Mouse (Mus musculus): ENCODE results near the gene Fam240a. TPM values are rescaled to one million over a fixed set of nuclear protein-coding genes. Genes with fewer than 3 reads are reported as not detected.

Fam240a gene
- polyA plus RNA-seq, 1 experiment, result not detected

GRCm38 (mm10) chr9:110879191-110879920 is 37.3 kb downstream of the Fam240a start, which contains the start of gene Als2cl:
Gene Als2cl (plus strand): TSS chr9:110879870.
- Histone ChIP-seq H3K9ac (ENCODE audit: low read depth, poor library complexity, severe bottlenecking) (peak within 1 kb of the TSS; percentile 54), H3K36me3 (ENCODE audit: control insufficient read depth, insufficient read depth, low read length, poor library complexity, severe bottlenecking) (no peaks in the 10 kb centered on the region), H3K4me3 (ENCODE audit: low read depth, low read length) (peak within 1 kb of the TSS; percentile 85), H3K4me1 (ENCODE audit: control insufficient read depth, insufficient read depth, low read length) (peaks cover 2% of the 10 kb centered on the region), H3K27ac (ENCODE audit: insufficient read depth, low read length) (no peak within 1 kb of the TSS), H3K9me3 (replicated peaks; ENCODE audit: control insufficient read depth, insufficient read depth, low read length, poor library complexity, severe bottlenecking) (no peaks in the 10 kb centered on the region), H3K27me3 (ENCODE audit: control insufficient read depth, insufficient read depth, low read length, poor library complexity, severe bottlenecking) (no peaks in the 10 kb centered on the region)
- TF ChIP-seq EP300 (IDR thresholded peaks at IDR 0.05; ENCODE audit: insufficient read depth, low read depth, low read length), result no peak
- TF ChIP-seq CTCF (IDR thresholded peaks at IDR 0.05; ENCODE audit: low read depth, low read length), result no peak
- no peak for TF ChIP-seq POLR2A (IDR thresholded peaks at IDR 0.05; ENCODE audit: insufficient read depth, low read length)

DNA sequence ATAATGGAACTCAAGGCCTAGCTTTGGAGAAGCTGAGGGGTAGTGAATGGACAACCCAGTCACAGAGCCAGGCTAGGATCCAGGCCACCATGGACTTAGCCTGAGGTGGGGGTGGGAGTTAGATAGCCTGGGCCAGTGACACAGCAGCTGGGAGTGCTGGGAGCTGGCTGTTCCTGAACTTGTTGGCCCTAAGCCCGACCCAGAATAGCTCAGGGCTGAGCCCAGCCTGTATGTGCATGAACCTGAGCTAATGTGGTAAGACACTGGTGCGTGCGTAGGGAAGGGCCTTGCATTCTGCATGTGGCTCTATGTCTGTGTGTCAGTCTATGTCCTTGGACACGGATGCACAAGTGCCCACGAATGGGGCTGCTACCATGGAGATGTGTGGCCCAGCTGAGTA is 38.8 kb downstream of the Fam240a start:
- no peak for TF ChIP-seq CTCF (IDR thresholded peaks at IDR 0.05; ENCODE audit: low read depth, low read length)
- TF ChIP-seq EP300 (IDR thresholded peaks at IDR 0.05; ENCODE audit: insufficient read depth, low read depth, low read length), result no peak
- no peak for TF ChIP-seq POLR2A (IDR thresholded peaks at IDR 0.05; ENCODE audit: insufficient read depth, low read length)
- Histone ChIP-seq H3K27ac (ENCODE audit: insufficient read depth, low read length) (no peak overlapping the region), H3K9me3 (replicated peaks; ENCODE audit: control insufficient read depth, insufficient read depth, low read length, poor library complexity, severe bottlenecking) (no peaks in the 10 kb centered on the region), H3K9ac (ENCODE audit: low read depth, poor library complexity, severe bottlenecking) (no peak overlapping the region), H3K36me3 (ENCODE audit: control insufficient read depth, insufficient read depth, low read length, poor library complexity, severe bottlenecking) (no peaks in the 10 kb centered on the region), H3K4me3 (ENCODE audit: low read depth, low read length) (no peak overlapping the region), H3K4me1 (ENCODE audit: control insufficient read depth, insufficient read depth, low read length) (peaks cover 2% of the 10 kb centered on the region), H3K27me3 (ENCODE audit: control insufficient read depth, insufficient read depth, low read length, poor library complexity, severe bottlenecking) (no peaks in the 10 kb centered on the region)

- TF ChIP-seq CTCF (IDR thresholded peaks at IDR 0.05; ENCODE audit: low read depth, low read length), result no peak
- no peak for TF ChIP-seq EP300 (IDR thresholded peaks at IDR 0.05; ENCODE audit: insufficient read depth, low read depth, low read length)
- no peak for TF ChIP-seq POLR2A (IDR thresholded peaks at IDR 0.05; ENCODE audit: insufficient read depth, low read length)
- Histone ChIP-seq H3K27ac (ENCODE audit: insufficient read depth, low read length) (no peak overlapping the region), H3K4me3 (ENCODE audit: low read depth, low read length) (no peak overlapping the region), H3K4me1 (ENCODE audit: control insufficient read depth, insufficient read depth, low read length) (peaks cover 2% of the 10 kb centered on the region), H3K9ac (ENCODE audit: low read depth, poor library complexity, severe bottlenecking) (no peak overlapping the region), H3K9me3 (replicated peaks; ENCODE audit: control insufficient read depth, insufficient read depth, low read length, poor library complexity, severe bottlenecking) (no peaks in the 10 kb centered on the region), H3K27me3 (ENCODE audit: control insufficient read depth, insufficient read depth, low read length, poor library complexity, severe bottlenecking) (no peaks in the 10 kb centered on the region), H3K36me3 (ENCODE audit: control insufficient read depth, insufficient read depth, low read length, poor library complexity, severe bottlenecking) (no peaks in the 10 kb centered on the region)
These were observed 39.3 kb downstream of the Fam240a start for GRCm38 (mm10) chr9:110877353-110877752.

GRCm38 (mm10) chr9:110875288-110875695 is 41.4 kb downstream of the Fam240a start:
- TF ChIP-seq POLR2A (IDR thresholded peaks at IDR 0.05; ENCODE audit: insufficient read depth, low read length) (no peak), EP300 (IDR thresholded peaks at IDR 0.05; ENCODE audit: insufficient read depth, low read depth, low read length) (no peak), CTCF (IDR thresholded peaks at IDR 0.05; ENCODE audit: low read depth, low read length) (no peak)
- Histone ChIP-seq H3K27ac (ENCODE audit: insufficient read depth, low read length) (no peak overlapping the region), H3K9ac (ENCODE audit: low read depth, poor library complexity, severe bottlenecking) (no peak overlapping the region), H3K4me1 (ENCODE audit: control insufficient read depth, insufficient read depth, low read length) (no peaks in the 10 kb centered on the region), H3K27me3 (ENCODE audit: control insufficient read depth, insufficient read depth, low read length, poor library complexity, severe bottlenecking) (no peaks in the 10 kb centered on the region), H3K36me3 (ENCODE audit: control insufficient read depth, insufficient read depth, low read length, poor library complexity, severe bottlenecking) (no peaks in the 10 kb centered on the region), H3K4me3 (ENCODE audit: low read depth, low read length) (no peak overlapping the region), H3K9me3 (replicated peaks; ENCODE audit: control insufficient read depth, insufficient read depth, low read length, poor library complexity, severe bottlenecking) (no peaks in the 10 kb centered on the region)

GRCm38 (mm10) chr9:110874660-110875191 is 41.9 kb downstream of the Fam240a start:
- no peak overlapping the region for H3K4me3 ChIP-seq (ENCODE audit: low read depth, low read length)
- no peaks in the 10 kb centered on the region for H3K9me3 ChIP-seq (replicated peaks; ENCODE audit: control insufficient read depth, insufficient read depth, low read length, poor library complexity, severe bottlenecking)
- H3K27me3 ChIP-seq (ENCODE audit: control insufficient read depth, insufficient read depth, low read length, poor library complexity, severe bottlenecking), result no peaks in the 10 kb centered on the region
- H3K27ac ChIP-seq (ENCODE audit: insufficient read depth, low read length), result no peak overlapping the region
- TF ChIP-seq POLR2A (IDR thresholded peaks at IDR 0.05; ENCODE audit: insufficient read depth, low read length), result no peak
- TF ChIP-seq EP300 (IDR thresholded peaks at IDR 0.05; ENCODE audit: insufficient read depth, low read depth, low read length), result no peak
- no peaks in the 10 kb centered on the region for H3K4me1 ChIP-seq (ENCODE audit: control insufficient read depth, insufficient read depth, low read length)
- no peak overlapping the region for H3K9ac ChIP-seq (ENCODE audit: low read depth, poor library complexity, severe bottlenecking)
- H3K36me3 ChIP-seq (ENCODE audit: control insufficient read depth, insufficient read depth, low read length, poor library complexity, severe bottlenecking), result no peaks in the 10 kb centered on the region

All from ES-Bruce4 (cell line).